Mouse (Mus musculus) testis, adult 2 months (tissue): ENCODE measurements around the gene Eif4ebp2.

Experiments used
- CTCF ChIP-seq: fragments of 200-500 bp; IDR thresholded peaks from 2 replicates; pipeline ENCODE4 v1.5.1; 2012; ENCODE audit warnings: low read depth, mild to moderate bottlenecking, inconsistent platforms, low read length, moderate library complexity; ENCODE audit not compliant: control insufficient read depth, insufficient read depth, insufficient replicate concordance
- POLR2A ChIP-seq: fragments of 200-500 bp; IDR thresholded peaks from 2 replicates; pipeline ENCODE4 v1.6.1; 2012; ENCODE audit warnings: low read depth, mild to moderate bottlenecking, inconsistent platforms, low read length, moderate library complexity; ENCODE audit not compliant: control insufficient read depth

GRCm38 (mm10) chr10:61415890-61416289, 36.6 kb downstream of the Eif4ebp2 start:
- no peak for TF ChIP-seq POLR2A
- TF ChIP-seq CTCF, result no peak
